Mouse (Mus musculus) embryonic fibroblast, embryonic 13.5 days (primary cell): ENCODE results near the gene Syt17.

Experiments
- CTCF ChIP-seq: IDR thresholded peaks from 2 replicates; pipeline ENCODE4 v1.5.1; 2011; ENCODE audit warnings: mild to moderate bottlenecking, control low read depth, low read length, moderate library complexity, borderline replicate concordance; ENCODE audit not compliant: insufficient read depth
- POLR2A ChIP-seq: IDR thresholded peaks from 2 replicates; pipeline ENCODE4 v1.6.1; 2011; ENCODE audit warnings: low read depth, mild to moderate bottlenecking, control low read depth, low read length, moderate library complexity

DNA sequence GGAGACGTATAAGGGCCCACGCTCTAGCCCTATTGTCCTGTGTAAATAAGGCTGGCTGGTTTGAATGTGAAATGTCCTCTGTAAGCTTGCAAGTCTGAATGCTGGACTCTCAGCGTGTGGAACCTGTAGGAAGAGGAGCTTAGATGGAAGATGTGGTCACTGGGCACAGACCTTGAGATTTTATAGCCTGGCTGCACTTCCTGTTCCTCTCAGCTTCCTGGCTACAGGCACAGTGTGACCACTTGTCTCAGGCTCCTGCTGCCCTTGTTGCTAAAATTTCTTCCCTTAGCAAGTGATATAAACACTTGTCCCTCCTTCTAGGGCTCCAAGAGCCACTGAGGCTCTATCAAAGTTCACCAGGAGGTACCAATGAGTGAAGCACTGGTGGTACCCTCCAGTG lies 102.6 kb downstream of the Syt17 start:
- TF ChIP-seq CTCF (no peak), POLR2A (no peak)
